8 mouse cellular contexts compared by ENCODE assay signal in the genomic region with DNA sequence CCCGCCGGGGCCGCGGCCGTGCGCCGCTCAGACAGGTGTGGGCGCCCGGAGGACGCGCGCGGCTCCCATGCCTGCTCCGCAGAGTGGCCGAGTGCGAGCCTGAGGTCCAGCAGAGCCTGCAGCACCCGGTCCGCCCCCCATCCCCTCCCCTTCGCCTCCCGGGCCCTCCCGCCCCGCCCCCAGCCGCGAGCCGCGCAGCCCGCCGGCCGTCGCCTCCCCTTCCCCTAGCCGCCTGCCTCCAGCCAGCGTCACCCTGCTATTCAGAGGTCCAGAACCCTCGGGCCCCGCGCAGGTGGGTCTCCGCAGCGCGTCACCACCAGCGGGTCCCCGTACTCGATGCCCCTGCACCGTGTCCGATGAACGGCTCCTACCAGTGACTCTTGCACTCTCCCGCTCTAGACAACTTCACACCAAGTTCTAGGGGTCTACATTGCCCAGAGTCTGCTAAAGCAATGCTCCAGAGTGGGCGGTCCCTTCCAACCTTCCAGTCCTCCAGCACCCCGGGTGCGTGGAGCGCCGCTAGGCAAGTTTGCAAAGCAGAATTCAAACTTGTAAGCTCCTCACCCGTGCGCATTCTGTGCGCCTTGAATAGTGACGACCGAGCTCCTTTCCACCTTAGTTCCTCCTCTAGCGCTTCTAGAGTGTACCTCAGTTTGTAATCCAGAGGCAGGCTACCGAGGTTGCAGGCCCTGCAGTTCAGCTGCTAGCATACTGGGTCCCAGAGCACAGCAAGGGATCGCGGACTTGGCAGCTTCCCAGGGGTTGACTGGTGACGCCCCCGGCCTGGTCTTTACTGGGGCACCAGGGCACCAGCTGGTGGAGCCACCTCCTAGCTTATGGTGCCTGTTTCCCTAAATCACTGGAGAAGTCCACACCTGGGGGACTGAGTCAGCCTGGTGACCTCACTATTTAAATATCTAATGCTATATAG. TPM values are rescaled to one million over a fixed set of nuclear protein-coding genes. Genes with fewer than 3 reads are reported as not detected.
DNase-seq lines count a peak whose midpoint lies in the region; ATAC-seq and TF ChIP-seq lines count a peak whose summit lies in the region.

No protein-coding gene starts in this region.

- under 1% methylated on average over 53 of the region's 61 CpGs for WGBS in heart, embryonic 12.5 days
- WGBS in kidney, embryonic 15.5 days, result under 1% methylated on average over 54 of the region's 61 CpGs
- WGBS in lung, embryonic 14.5 days, result under 1% methylated on average over 59 of the region's 61 CpGs

- H3K9ac ChIP-seq in heart, embryonic 12.5 days, result peak overlapping the region; percentile 72
- H3K9ac ChIP-seq in kidney, embryonic 15.5 days, result peak overlapping the region; percentile 77
- H3K9ac ChIP-seq in lung, embryonic 14.5 days, result peak overlapping the region; percentile 65

- no peak for TF ChIP-seq CTCF in bone marrow macrophage, adult 2 months (IDR thresholded peaks at IDR 0.05; ENCODE audit: low read depth, low read length)
- TF ChIP-seq CTCF in embryonic fibroblast, embryonic 13.5 days (IDR thresholded peaks at IDR 0.05; ENCODE audit: borderline replicate concordance, insufficient read depth, low read length), result peak; percentile 45; the same call in 1 of the 2 replicates
- TF ChIP-seq CTCF in lung, embryonic 14.5 days (IDR thresholded peaks at IDR 0.05; ENCODE audit: low read depth), result peak; percentile 40; the same call in 1 of the 2 replicates

- peak overlapping the region; percentile 30 for H3K4me3 ChIP-seq in bone marrow macrophage, adult 2 months (ENCODE audit: insufficient read depth, low read length)
- H3K4me3 ChIP-seq in embryonic fibroblast, embryonic 13.5 days (ENCODE audit: insufficient read depth, low read length), result peak overlapping the region; percentile 79
- H3K4me3 ChIP-seq in heart, embryonic 12.5 days, result peak overlapping the region; percentile 62
- H3K4me3 ChIP-seq in kidney, embryonic 15.5 days (replicated peaks), result peak overlapping the region; percentile 83
- peak overlapping the region; percentile 64 for H3K4me3 ChIP-seq in lung, embryonic 14.5 days (ENCODE audit: low read depth, low read length)

- peak overlapping the region; percentile 88 for H3K4me2 ChIP-seq in heart, embryonic 12.5 days
- peak overlapping the region; percentile 96 for H3K4me2 ChIP-seq in kidney, embryonic 15.5 days
- H3K4me2 ChIP-seq in lung, embryonic 14.5 days, result peak overlapping the region; percentile 96

- no peaks in the 10 kb centered on the region for H3K36me3 ChIP-seq in heart, embryonic 12.5 days
- H3K36me3 ChIP-seq in kidney, embryonic 15.5 days, result no peaks in the 10 kb centered on the region
- no peaks in the 10 kb centered on the region for H3K36me3 ChIP-seq in lung, embryonic 14.5 days (ENCODE audit: insufficient read depth)

- H3K9me3 ChIP-seq in heart, embryonic 12.5 days (replicated peaks), result no peaks in the 10 kb centered on the region
- no peaks in the 10 kb centered on the region for H3K9me3 ChIP-seq in kidney, embryonic 15.5 days (replicated peaks)
- no peaks in the 10 kb centered on the region; the same call in 1 of the 2 replicates for H3K9me3 ChIP-seq in lung, embryonic 14.5 days (ENCODE audit: low read depth, low read length)

- 0 out of 2 replicates have a peak, but pooled peaks cover 5% of the 10 kb centered on the region for H3K27me3 ChIP-seq in heart, embryonic 12.5 days (replicated peaks)
- H3K27me3 ChIP-seq in kidney, embryonic 15.5 days, result peaks cover 8% of the 10 kb centered on the region; the same call in 1 of the 2 replicates
- peaks cover 8% of the 10 kb centered on the region; the same call in 1 of the 2 replicates for H3K27me3 ChIP-seq in lung, embryonic 14.5 days (ENCODE audit: insufficient read depth, low read length)

- peak; percentile 86 for ATAC-seq in heart, embryonic 12.5 days (ENCODE audit: insufficient number of reproducible peaks, low FRiP score)
- peak; percentile 94 for ATAC-seq in kidney, embryonic 15.5 days (replicated peaks; ENCODE audit: low FRiP score)
- ATAC-seq in lung, embryonic 14.5 days (ENCODE audit: insufficient read depth), result peak; percentile 87

- no peaks in the 10 kb centered on the region for H3K4me1 ChIP-seq in bone marrow macrophage, adult 2 months (ENCODE audit: control insufficient read depth, insufficient read depth, low read length)
- peaks cover 6% of the 10 kb centered on the region for H3K4me1 ChIP-seq in embryonic fibroblast, embryonic 13.5 days (ENCODE audit: control insufficient read depth, insufficient read depth, low read length)
- H3K4me1 ChIP-seq in heart, embryonic 12.5 days (replicated peaks), result peaks cover 19% of the 10 kb centered on the region
- peaks cover 18% of the 10 kb centered on the region; the same call in 1 of the 2 replicates for H3K4me1 ChIP-seq in kidney, embryonic 15.5 days
- no peaks in the 10 kb centered on the region for H3K4me1 ChIP-seq in lung, embryonic 14.5 days (ENCODE audit: insufficient read depth)

- no peak for TF ChIP-seq POLR2A in bone marrow macrophage, adult 2 months (IDR thresholded peaks at IDR 0.05; ENCODE audit: borderline replicate concordance, low read depth, low read length)
- TF ChIP-seq POLR2A in embryonic fibroblast, embryonic 13.5 days (IDR thresholded peaks at IDR 0.05; ENCODE audit: low read depth, low read length), result peak; percentile 78

- DNase-seq in A20 (ENCODE audit: low read depth, low spot score), result peak; percentile 4
- DNase-seq in lung, embryonic 14.5 days, result peak; percentile 81
- peak; percentile 53 for DNase-seq in ovary, postnatal 14 days (ENCODE audit: low spot score)
- DNase-seq in B cell, adult 2 months, result no peak

- H3K27ac ChIP-seq in bone marrow macrophage, adult 2 months (ENCODE audit: insufficient read depth, low read depth, low read length), result no peak overlapping the region
- peak overlapping the region; percentile 91 for H3K27ac ChIP-seq in embryonic fibroblast, embryonic 13.5 days (ENCODE audit: insufficient read depth, low read length)
- H3K27ac ChIP-seq in heart, embryonic 12.5 days (ENCODE audit: poor library complexity, severe bottlenecking), result peak overlapping the region; percentile 80
- H3K27ac ChIP-seq in kidney, embryonic 15.5 days, result peak overlapping the region; percentile 92
- peak overlapping the region; percentile 33 for H3K27ac ChIP-seq in lung, embryonic 14.5 days (ENCODE audit: low read depth)

RNA-seq across cellular contexts. Expression of gene Prss23, which starts 9.3 kb away (rescaled TPM):
- polyA plus RNA-seq in bone marrow macrophage, adult 2 months (2012; ENCODE audit: insufficient read depth, insufficient read length, missing spikeins), result 0.84 and 2.2 TPM in 2 replicates
- 494 and 721 TPM in 2 replicates for polyA plus RNA-seq in embryonic fibroblast, embryonic 13.5 days (2011; ENCODE audit: insufficient read length, low read depth, missing spikeins)
- polyA plus RNA-seq in heart, embryonic 12.5 days (2016; fragmentation: Nextera tagmentation; extraction: Ambion mirVana), result 33.5 and 34.9 TPM in 2 replicates
- 90.8 and 93.4 TPM in 2 replicates for polyA plus RNA-seq in kidney, embryonic 15.5 days (2015; fragmentation: Nextera tagmentation; extraction: Ambion mirVana)
- 37.0 and 41.6 TPM in 2 replicates for polyA plus RNA-seq in lung, embryonic 14.5 days (2014; fragmentation: Nextera tagmentation; extraction: Ambion mirVana)

Comparison
In these comparisons a context has a peak if more than half of its experiments do, and no peak if none do; other contexts are left out.
1. DNase-seq: peak in A20 (single experiment), lung, embryonic 14.5 days (single experiment) and ovary, postnatal 14 days (single experiment); none in B cell, adult 2 months (0 of 2).
2. H3K4me3 ChIP-seq: peak in every context shown above with its lines; median percentile 83 in kidney, embryonic 15.5 days; 79 in embryonic fibroblast, embryonic 13.5 days; 64 in lung, embryonic 14.5 days; 62 in heart, embryonic 12.5 days; 30 in bone marrow macrophage, adult 2 months.
3. RNA of gene Prss23, which starts 9.3 kb away (polyA plus RNA-seq): 494 to 721 TPM in embryonic fibroblast, embryonic 13.5 days, 90.8 to 93.4 TPM in kidney, embryonic 15.5 days, 37.0 to 41.6 TPM in lung, embryonic 14.5 days and 33.5 to 34.9 TPM in heart, embryonic 12.5 days; 0.84 to 2.2 TPM in bone marrow macrophage, adult 2 months; every median in the first group is over 10 times any median in the second.
4. Peak in every context shown above with its lines, with median percentiles within 50 percentile points of each other: ATAC-seq, H3K4me2 ChIP-seq and H3K9ac ChIP-seq.